Mouse (Mus musculus) liver, embryonic 16.5 days (tissue): ENCODE data around the gene Ftcd. TPM values are rescaled to one million over a fixed set of nuclear protein-coding genes. Genes with fewer than 3 reads are reported as not detected.

Experiments
- ATAC-seq: fragments of 200-750 bp; cut with Nextera tagmentation; 2 replicates; pipeline ENCODE4 v1.8.0; 2017; ENCODE audit warnings: low read depth, mild to moderate bottlenecking, moderate number of reproducible peaks, moderate library complexity
- H3K27ac ChIP-seq: fragments of 300-500 bp; sonication (generic); 2 replicates; pipeline ENCODE4 v1.5.1; 2014; ENCODE audit warnings: mild to moderate bottlenecking, low read length
- H3K27me3 ChIP-seq: fragments of 300-500 bp; sonication (generic); 2 replicates; pipeline ENCODE4 v1.6.1; 2014; ENCODE audit warnings: low read depth, low read length, mixed read lengths; ENCODE audit not compliant: control insufficient read depth, insufficient read depth
- H3K36me3 ChIP-seq: fragments of 300-500 bp; sonication (generic); 2 replicates; pipeline ENCODE4 v1.6.1; 2014; ENCODE audit warnings: mild to moderate bottlenecking; ENCODE audit not compliant: control insufficient read depth, insufficient read depth
- H3K4me1 ChIP-seq: fragments of 300-500 bp; sonication (generic); 2 replicates; pipeline ENCODE4 v1.6.1; 2014; ENCODE audit warnings: low read depth, low read length, mixed read lengths; ENCODE audit not compliant: control insufficient read depth
- H3K4me2 ChIP-seq: fragments of 300-500 bp; sonication (generic); 2 replicates; pipeline ENCODE4 v1.6.1; 2014; ENCODE audit warnings: low read depth, low read length, mixed read lengths
- H3K4me3 ChIP-seq: fragments of 300-500 bp; sonication (generic); 2 replicates; pipeline ENCODE4 v1.5.1; 2014; ENCODE audit warnings: low read depth, mild to moderate bottlenecking, low read length
- H3K9ac ChIP-seq: fragments of 300-500 bp; sonication (generic); 2 replicates; pipeline ENCODE4 v1.6.1; 2014; ENCODE audit warnings: low read depth, low read length
- H3K9me3 ChIP-seq: fragments of 300-500 bp; sonication (generic); replicated peaks from 2 replicates; pipeline ENCODE4 v1.6.1; 2016; ENCODE audit warnings: low read length; ENCODE audit not compliant: control insufficient read depth
- WGBS: fragments of 180-500 bp; shearing (Covaris S2); extraction: QIAGEN DNeasy Blood & Tissue Kit; methylation state at CpG from one replicate; pipeline ENCODE4 v1.1.7; 2014; ENCODE audit not compliant: insufficient replicate concordance; 5-methylcytosine and 5-hydroxymethylcytosine counted together
- polyA plus RNA-seq: library from polyadenylated mRNA; unstranded; fragments of >200 nt; fragmentation: Nextera tagmentation; extraction: Ambion mirVana; gene quantifications from 2 replicates; pipeline ENCODE4 v1.2.1, GENCODE M21; 2015

Ftcd gene
- polyA plus RNA-seq, 1 experiment from 2014 or later = 63.8 TPM

DNA sequence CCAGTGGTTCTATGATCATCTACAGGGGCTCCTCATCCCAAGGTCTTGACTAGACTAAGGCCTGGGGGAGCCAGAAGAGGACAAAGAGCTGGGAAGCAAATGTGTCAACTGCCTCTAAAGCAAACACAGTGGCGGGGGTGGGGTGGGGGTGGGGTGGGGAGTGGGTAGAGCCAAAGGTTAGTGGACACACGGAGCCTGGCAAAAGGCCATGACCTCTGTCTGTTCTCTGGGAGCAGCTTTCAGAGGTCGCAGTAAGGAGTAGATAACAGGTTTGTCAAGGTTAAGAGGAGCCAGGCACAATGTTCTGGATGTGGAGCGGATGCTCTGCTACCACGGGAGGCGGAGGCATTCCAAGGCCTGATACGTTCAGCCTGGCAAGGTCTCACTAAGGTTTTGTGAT lies 1.5 kb downstream of the Ftcd start:
- 48% methylated on average over 7 of the region's 7 CpGs for WGBS
- Histone ChIP-seq H3K4me1 (no peaks in the 10 kb centered on the region; the same call in none of the 2 replicates), H3K27me3 (no peaks in the 10 kb centered on the region), H3K4me2 (peak overlapping the region; percentile 33; the same call in 1 of the 2 replicates), H3K36me3 (no peaks in the 10 kb centered on the region), H3K9me3 (no peaks in the 10 kb centered on the region), H3K27ac (peak overlapping the region; percentile 78), H3K4me3 (no peak overlapping the region), H3K9ac (no peak overlapping the region)
- peak; percentile 68 for ATAC-seq

- no peaks in the 10 kb centered on the region for H3K36me3 ChIP-seq
- H3K27ac ChIP-seq = no peak overlapping the region
- no peak overlapping the region for H3K4me2 ChIP-seq
- H3K4me1 ChIP-seq = no peaks in the 10 kb centered on the region
- no peaks in the 10 kb centered on the region for H3K27me3 ChIP-seq
- no peak overlapping the region for H3K9ac ChIP-seq
- ATAC-seq = no peak
- no peak overlapping the region for H3K4me3 ChIP-seq
- WGBS = 22% methylated on average over 9 of the region's 10 CpGs
- H3K9me3 ChIP-seq = no peaks in the 10 kb centered on the region
Observed at GRCm38 (mm10) chr10:76584138-76584537, 8.7 kb downstream of the Ftcd start.

- no peak overlapping the region for H3K4me2 ChIP-seq
- ATAC-seq = no peak
- H3K9ac ChIP-seq = no peak overlapping the region
- no peaks in the 10 kb centered on the region for H3K27me3 ChIP-seq
- H3K27ac ChIP-seq = no peak overlapping the region
- H3K36me3 ChIP-seq = no peaks in the 10 kb centered on the region
- WGBS = 47% methylated on average over 1 of the region's 1 CpGs
- H3K4me1 ChIP-seq = no peaks in the 10 kb centered on the region
- no peaks in the 10 kb centered on the region for H3K9me3 ChIP-seq
- no peak overlapping the region for H3K4me3 ChIP-seq
Observed at GRCm38 (mm10) chr10:76586190-76586589, 10.7 kb downstream of the Ftcd start.

GRCm38 (mm10) chr10:76590197-76590596 lies 14.7 kb downstream of the Ftcd start:
- Histone ChIP-seq H3K4me3 (no peak overlapping the region), H3K36me3 (no peaks in the 10 kb centered on the region), H3K4me1 (no peaks in the 10 kb centered on the region), H3K27ac (no peak overlapping the region), H3K27me3 (no peaks in the 10 kb centered on the region), H3K9ac (no peak overlapping the region), H3K4me2 (no peak overlapping the region), H3K9me3 (no peaks in the 10 kb centered on the region)
- no peak for ATAC-seq
- WGBS = 66% methylated on average over 11 of the region's 11 CpGs

GRCm38 (mm10) chr10:76596338-76596737 lies 20.9 kb downstream of the Ftcd start:
- Histone ChIP-seq H3K9me3 (no peaks in the 10 kb centered on the region), H3K9ac (no peak overlapping the region), H3K4me3 (no peak overlapping the region), H3K27ac (no peak overlapping the region), H3K4me1 (no peaks in the 10 kb centered on the region), H3K4me2 (no peak overlapping the region), H3K27me3 (no peaks in the 10 kb centered on the region), H3K36me3 (no peaks in the 10 kb centered on the region)
- WGBS = 80% methylated on average over 31 of the region's 31 CpGs
- ATAC-seq = no peak

DNA sequence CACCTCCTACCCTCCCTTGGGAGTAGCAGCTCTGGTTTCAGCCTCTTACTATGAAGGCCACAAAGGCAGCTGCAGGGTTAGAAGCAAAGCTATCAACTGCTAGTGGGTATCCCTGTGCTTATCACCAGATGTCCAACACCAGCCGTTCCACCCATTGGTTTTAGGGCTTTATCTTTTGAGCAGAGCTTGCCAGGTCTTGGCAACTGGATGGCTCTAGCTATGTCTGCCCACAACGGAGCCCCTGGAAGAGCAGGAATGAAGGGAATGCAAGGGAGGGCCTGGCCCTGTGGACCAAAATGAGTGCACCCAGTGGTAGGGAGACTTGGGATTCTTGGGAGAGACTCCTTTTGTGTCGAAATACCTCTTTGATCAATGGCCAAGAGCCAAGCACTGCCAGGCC lies 27.2 kb downstream of the Ftcd start:
- no peak overlapping the region for H3K4me3 ChIP-seq
- no peaks in the 10 kb centered on the region for H3K4me1 ChIP-seq
- no peaks in the 10 kb centered on the region for H3K9me3 ChIP-seq
- no peak overlapping the region for H3K9ac ChIP-seq
- H3K27me3 ChIP-seq = no peaks in the 10 kb centered on the region
- no peak overlapping the region for H3K27ac ChIP-seq
- no peaks in the 10 kb centered on the region for H3K36me3 ChIP-seq
- ATAC-seq = no peak
- H3K4me2 ChIP-seq = no peak overlapping the region
- 45% methylated on average over 3 of the region's 3 CpGs for WGBS

GRCm38 (mm10) chr10:76612473-76612872 lies 37.0 kb downstream of the Ftcd start:
- Histone ChIP-seq H3K4me2 (no peak overlapping the region), H3K4me3 (no peak overlapping the region), H3K9ac (no peak overlapping the region), H3K36me3 (no peaks in the 10 kb centered on the region), H3K27ac (no peak overlapping the region), H3K9me3 (no peaks in the 10 kb centered on the region), H3K4me1 (no peaks in the 10 kb centered on the region), H3K27me3 (no peaks in the 10 kb centered on the region)
- 71% methylated on average over 7 of the region's 7 CpGs for WGBS
- no peak for ATAC-seq

DNA sequence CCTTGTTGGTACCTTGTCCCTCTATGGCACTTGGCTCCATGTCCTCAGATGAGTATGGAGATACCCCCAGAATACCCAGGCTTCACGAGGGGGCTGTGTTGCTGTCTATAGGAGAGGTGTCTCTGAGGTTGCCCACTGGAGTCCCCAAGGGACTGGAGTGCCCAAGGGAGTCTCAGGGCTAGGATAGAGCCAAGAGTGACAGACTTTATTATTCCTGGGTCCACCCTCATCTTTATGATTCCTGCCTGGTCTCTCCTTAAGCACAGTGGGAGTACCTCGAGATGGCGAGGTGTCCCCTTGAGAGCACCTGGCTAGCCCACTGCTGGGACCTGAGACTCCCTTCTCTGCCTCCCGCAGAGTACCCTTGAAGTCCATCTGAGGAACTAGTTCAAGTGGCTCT lies 47.0 kb downstream of the Ftcd start:
- Histone ChIP-seq H3K4me3 (peak overlapping the region; percentile 23; the same call in 1 of the 2 replicates), H3K36me3 (no peaks in the 10 kb centered on the region), H3K4me1 (no peaks in the 10 kb centered on the region; the same call in 1 of the 2 replicates), H3K4me2 (no peak overlapping the region), H3K27me3 (no peaks in the 10 kb centered on the region), H3K27ac (no peak overlapping the region), H3K9me3 (no peaks in the 10 kb centered on the region), H3K9ac (no peak overlapping the region)
- ATAC-seq = no peak
- 57% methylated on average over 4 of the region's 4 CpGs for WGBS

DNA sequence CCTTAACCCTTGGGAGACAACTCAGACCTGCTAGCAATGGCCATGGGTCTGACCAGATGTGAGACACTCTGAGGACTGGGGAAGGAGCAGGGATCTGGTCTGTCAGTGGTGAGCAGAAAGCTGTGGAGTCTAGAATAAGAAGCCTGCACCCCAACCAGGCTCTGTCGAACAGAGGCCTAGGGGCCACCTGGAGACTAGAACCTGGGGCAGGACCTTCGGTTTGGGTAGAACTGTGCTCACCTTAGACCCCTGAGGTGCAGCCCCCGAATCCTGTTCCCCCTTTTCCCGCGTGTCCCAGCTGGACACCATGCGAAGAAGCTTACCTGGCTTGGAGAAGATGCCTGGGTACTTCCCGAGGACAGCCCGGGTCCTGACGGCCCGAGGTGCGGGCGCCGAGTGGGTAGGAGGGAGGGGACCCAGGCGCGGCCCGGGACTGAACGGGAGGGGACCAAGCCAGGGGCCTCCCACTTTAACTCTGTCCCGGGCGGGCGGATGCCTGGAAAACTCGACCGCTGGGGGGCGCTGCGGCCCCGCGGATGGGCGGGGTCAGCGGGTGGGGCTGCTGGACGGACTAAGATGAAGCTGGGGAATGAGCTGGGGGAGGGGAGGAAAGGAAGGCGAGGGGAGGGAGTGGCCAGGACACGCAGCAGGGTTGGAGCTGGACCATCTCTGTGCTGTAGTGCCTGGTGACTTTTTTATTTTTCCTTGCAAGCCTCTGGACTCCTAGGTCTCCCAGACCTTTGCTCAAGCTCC lies 47.7 kb downstream of the Ftcd start, which contains the start of gene Col6a2:
Gene Col6a2, minus strand, starts transcription at position 703 of the 753 bp plus-strand sequence.
- Histone ChIP-seq H3K4me1 (no peaks in the 10 kb centered on the region; the same call in 1 of the 2 replicates), H3K9ac (peak within 1 kb of the TSS; percentile 20; the same call in 1 of the 2 replicates), H3K4me3 (peak within 1 kb of the TSS; percentile 23; the same call in 1 of the 2 replicates), H3K9me3 (no peaks in the 10 kb centered on the region), H3K36me3 (no peaks in the 10 kb centered on the region), H3K27ac (no peak within 1 kb of the TSS), H3K27me3 (no peaks in the 10 kb centered on the region), H3K4me2 (peak within 1 kb of the TSS; percentile 41)
- 4% methylated on average over 30 of the region's 31 CpGs for WGBS
- peak; percentile 35; the same call in 1 of the 2 replicates for ATAC-seq
